Mouse (Mus musculus): Measurements from ENCODE around the gene Rad54l2.

The Rad54l2 gene

GRCm38 (mm10) chr9:106752135-106752534 lies 36.9 kb downstream of the Rad54l2 start:
- peak; percentile 67 for DNase-seq (ENCODE audit: low read depth, low spot score)

DNA sequence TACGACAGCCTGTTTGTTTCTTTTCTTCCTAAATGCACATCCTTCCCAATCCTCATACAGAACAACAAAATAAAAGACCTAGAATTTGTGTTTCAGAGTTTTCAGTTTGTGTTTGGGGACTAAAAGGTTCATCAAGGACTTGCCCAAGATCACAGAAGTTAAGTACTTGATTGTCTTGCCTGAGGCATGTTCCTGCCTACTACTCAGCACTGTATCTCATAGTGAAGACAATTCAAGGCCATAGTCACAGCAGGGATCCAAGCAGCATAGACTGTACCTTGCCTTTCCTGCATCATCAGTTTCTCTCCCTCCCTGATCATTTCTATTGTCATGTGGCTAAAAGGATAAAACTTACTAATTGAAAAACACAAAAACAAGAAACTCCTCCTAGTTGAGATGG lies 49.0 kb downstream of the Rad54l2 start:
- no peak for DNase-seq (ENCODE audit: low read depth, low spot score)

- no peak for DNase-seq (ENCODE audit: low read depth, low spot score)
These were observed 49.9 kb downstream of the Rad54l2 start for GRCm38 (mm10) chr9:106739056-106739455.

GRCm38 (mm10) chr9:106738199-106738985 lies 50.6 kb downstream of the Rad54l2 start:
- DNase-seq (ENCODE audit: low read depth, low spot score), result no peak

- no peak for DNase-seq (ENCODE audit: low read depth, low spot score)
These were observed 55.3 kb downstream of the Rad54l2 start for GRCm38 (mm10) chr9:106733690-106734089.

DNA sequence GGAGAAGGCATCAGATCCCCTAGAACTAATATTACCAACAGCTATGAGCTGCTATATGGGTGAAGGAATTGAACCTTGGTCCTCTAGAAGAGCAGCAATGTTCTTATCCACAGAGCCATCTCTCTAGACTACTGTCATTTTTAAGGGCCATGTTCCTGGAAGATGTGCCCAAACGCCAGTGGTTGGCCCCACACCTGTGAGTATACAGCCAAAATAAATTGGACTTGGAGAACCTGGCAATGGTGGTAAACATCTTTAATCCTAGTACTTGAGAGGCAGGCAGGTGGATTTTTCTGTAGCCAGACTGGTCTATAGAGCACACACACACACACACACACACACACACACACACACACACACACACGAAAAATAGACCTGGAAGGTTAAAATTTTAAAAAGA lies 59.6 kb downstream of the Rad54l2 start:
- DNase-seq (ENCODE audit: low read depth, low spot score), result no peak

- no peak for DNase-seq (ENCODE audit: low read depth, low spot score)
These were observed 62.1 kb downstream of the Rad54l2 start for GRCm38 (mm10) chr9:106726891-106727290.

DNA sequence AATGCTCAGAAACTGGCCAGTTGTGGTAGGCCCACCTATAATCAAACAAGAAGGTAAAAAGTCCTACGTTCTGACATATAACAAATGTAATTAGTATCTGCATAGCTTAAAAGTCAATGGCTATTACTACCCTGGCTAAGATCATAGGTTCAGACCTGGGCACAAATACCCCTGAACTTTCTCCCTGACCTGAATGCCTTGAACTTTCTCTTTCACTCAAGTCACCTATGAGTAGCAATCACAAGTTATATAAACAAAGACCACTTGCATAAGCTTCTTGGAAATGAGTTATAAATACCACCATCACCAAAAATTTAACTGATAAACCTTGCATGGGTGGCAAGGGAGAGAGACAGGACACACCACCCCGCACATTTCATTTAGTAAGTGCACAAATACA lies 63.6 kb downstream of the Rad54l2 start:
- no peak for DNase-seq (ENCODE audit: low read depth, low spot score)

DNA sequence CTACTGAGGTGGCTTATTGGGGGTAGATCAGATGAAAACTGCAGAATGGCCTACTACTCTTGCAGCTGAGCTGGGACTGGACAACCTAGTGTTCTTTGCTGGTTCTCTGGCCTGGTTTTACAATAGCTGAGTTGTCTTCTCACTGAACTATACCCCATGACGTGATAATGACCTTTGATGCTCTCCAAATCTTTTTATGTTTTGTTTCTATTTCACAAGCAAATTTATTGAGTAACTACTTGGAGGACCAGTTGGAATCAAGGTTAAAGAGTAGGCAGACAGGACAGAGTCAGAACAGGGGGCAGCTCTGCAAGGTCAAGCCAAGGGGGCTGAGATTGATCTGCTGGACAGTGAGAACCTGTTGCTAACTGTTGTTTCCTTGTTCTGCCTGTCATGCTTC lies 64.1 kb downstream of the Rad54l2 start:
- no peak for DNase-seq (ENCODE audit: low read depth, low spot score)

DNA sequence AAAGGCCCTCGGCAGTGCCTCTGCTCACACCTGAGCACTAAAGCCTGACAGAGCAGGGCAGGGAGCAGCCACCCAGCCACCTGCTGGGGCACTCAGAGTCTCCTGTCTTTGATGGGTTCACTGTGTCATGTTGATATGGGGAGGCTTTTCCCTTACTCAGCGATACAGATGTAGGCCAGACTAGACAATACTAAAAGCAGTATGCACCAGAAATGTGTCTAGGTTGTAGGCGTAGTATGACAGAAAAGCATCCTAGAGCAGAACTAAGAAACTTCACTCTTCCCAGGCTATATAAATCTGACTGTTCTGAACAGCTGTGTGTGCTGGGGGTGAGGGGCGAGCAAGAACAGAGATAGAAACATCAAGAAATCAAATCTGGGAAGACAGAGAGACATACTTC lies 72.3 kb downstream of the Rad54l2 start:
- DNase-seq (ENCODE audit: low read depth, low spot score), result no peak

GRCm38 (mm10) chr9:106716232-106716631 lies 72.8 kb downstream of the Rad54l2 start:
- no peak for DNase-seq (ENCODE audit: low read depth, low spot score)

GRCm38 (mm10) chr9:106712470-106712869 lies 76.5 kb downstream of the Rad54l2 start:
- no peak for DNase-seq (ENCODE audit: low read depth, low spot score)

- DNase-seq (ENCODE audit: low read depth, low spot score), result no peak
These were observed 96.0 kb downstream of the Rad54l2 start for GRCm38 (mm10) chr9:106692973-106693481.

DNA sequence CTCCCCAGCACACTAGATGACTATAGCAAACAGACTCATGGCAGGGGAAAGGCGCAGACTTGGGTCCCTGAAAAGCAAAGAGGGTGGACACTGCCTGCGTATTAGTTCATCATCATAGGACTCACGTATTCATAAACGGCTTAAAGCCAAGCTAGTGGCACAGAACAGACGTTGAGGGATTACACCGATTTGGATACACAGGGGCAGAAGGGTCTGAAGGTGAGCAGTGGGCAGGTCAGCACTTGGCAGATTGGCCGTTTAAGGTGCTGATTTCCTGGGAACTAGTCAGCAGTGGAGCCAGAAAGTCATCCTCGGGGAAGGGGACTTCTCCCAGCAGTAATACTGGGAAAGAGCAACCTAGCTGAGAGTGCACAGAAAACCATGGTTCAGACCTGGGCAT lies 100.2 kb downstream of the Rad54l2 start:
- DNase-seq (ENCODE audit: low read depth, low spot score), result no peak

DNA sequence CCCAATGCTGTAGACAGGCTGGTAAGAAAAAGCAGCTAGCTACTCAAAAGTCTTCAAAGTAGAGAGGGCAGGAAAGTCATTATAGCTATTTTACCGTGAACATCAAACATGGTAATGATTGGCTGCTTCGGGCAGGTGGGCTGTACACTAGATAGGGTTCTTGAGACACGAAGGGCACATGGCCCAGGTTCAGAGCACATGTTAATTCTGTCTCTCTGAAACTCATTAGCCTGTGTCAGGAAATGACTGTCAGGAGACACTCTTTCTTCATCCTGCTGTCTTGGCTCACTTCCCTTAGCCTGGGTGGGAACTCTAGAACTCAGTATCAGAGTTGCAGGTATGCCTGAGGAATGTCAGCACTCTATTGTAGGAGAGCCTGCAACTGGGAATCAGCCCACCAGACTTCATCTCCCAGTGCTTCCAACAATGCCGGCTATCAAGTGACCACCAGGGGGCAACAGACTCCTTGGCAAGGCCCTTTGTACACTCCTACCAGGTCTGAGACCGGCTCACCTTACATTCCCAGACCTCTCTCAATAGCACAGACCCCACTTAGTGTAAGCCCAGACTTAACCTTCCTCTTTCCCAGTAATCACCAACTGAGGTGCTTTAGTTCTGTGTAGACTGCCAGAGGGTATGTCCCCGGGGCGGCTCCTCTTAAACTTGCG lies 101.9 kb downstream of the Rad54l2 start:
- peak; percentile 84 for DNase-seq (ENCODE audit: low read depth, low spot score)

- DNase-seq (ENCODE audit: low read depth, low spot score), result peak; percentile 92
These were observed 103.5 kb downstream of the Rad54l2 start, which contains the start of gene Tex264 for GRCm38 (mm10) chr9:106685249-106686101. TSS of gene Tex264 (minus strand) at chr9:106685927.

GRCm38 (mm10) chr9:106684918-106685248 lies 104.1 kb downstream of the Rad54l2 start:
- DNase-seq (ENCODE audit: low read depth, low spot score), result no peak

GRCm38 (mm10) chr9:106684093-106684872 lies 104.7 kb downstream of the Rad54l2 start:
- DNase-seq (ENCODE audit: low read depth, low spot score), result no peak

- no peak for DNase-seq (ENCODE audit: low read depth, low spot score)
These were observed 108.0 kb downstream of the Rad54l2 start for GRCm38 (mm10) chr9:106681026-106681425.

DNA sequence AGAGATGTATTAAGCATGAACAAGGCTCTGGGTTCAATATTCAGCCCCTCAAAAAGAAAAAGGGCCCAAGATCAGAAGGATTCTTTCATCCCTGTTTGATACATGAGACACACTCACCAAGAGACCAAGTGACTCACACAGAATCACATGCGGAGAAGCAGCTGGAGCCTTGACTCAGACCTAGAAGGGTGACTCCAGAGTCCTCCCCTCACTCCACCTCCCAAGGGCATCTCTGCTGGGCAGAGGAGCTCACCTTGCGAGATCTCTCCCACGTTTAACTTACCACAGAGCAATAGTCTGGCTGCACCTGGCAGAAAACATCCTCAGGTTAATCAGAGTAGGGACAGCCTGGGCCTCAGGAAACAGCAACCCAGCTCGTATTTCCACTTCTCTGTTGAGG lies 110.8 kb downstream of the Rad54l2 start:
- no peak for DNase-seq (ENCODE audit: low read depth, low spot score)

DNA sequence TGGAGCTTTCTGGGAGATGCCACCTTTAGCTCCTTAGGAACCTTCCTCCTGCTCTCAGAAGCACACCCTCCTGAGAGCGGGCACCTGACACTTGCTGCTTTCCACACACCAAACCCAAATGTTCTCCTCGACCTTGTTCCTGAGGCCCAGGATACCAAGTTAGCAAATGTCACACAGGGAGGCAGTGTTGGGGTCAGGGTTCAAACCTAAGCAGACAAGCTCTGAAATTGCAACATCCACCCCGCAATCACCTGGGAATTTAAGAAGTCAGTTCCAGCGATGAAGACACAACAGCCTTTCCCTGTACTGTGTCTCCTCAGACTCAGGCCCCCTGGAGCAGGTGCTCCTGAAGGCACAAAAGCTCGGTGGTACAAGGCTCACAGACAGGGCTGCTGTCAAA lies 111.3 kb downstream of the Rad54l2 start:
- DNase-seq (ENCODE audit: low read depth, low spot score), result no peak

Data from CD4-positive, CD25-positive, alpha-beta regulatory T cell, adult 2 months (primary cell).